Mouse (Mus musculus): ENCODE measurements around the gene Sec23b. TPM values are rescaled to one million over a fixed set of nuclear protein-coding genes. Genes with fewer than 3 reads are reported as not detected.
A peak's percentile ranks its signal among the peaks of the same experiment; 100 is the strongest.

Sec23b gene
- polyA plus RNA-seq, 1 experiment from 2014 or later = 127 TPM

DNA sequence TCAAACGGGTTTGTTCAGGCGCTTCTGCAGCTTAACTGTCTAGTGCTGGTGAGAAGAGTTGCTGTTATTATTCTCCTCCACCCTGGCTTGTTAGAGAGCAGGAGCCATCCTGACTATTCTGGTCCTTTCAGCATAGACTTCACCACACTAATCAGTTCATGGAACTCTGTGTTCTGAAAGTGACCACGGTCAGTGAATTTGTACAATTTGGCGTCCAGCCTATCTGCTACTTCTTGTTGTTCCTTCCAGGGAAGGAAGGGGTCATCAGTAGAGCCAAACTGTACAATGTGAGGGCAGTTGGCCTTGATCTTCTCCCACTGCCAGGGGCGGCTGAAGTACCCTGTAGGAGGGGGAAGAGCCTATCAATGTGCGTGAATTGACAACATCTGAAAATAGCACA, 12.4 kb upstream of the Sec23b start:
- ATAC-seq (ENCODE audit: insufficient read depth, low FRiP score, low TSS enrichment) (no peak), DNase-seq (ENCODE audit: low spot score) (no peak)
- Histone ChIP-seq H3K4me2 (ENCODE audit: low read depth) (no peak overlapping the region), H3K9me3 (ENCODE audit: control insufficient read depth, low read length) (no peaks in the 10 kb centered on the region), H3K27me3 (ENCODE audit: control insufficient read depth, insufficient read depth, low read length) (no peaks in the 10 kb centered on the region), H3K4me1 (ENCODE audit: control insufficient read depth, insufficient read depth, low read length) (no peaks in the 10 kb centered on the region), H3K4me3 (ENCODE audit: low read depth, low read length) (no peak overlapping the region), H3K9ac (ENCODE audit: low read length) (no peak overlapping the region), H3K27ac (ENCODE audit: low read depth, low read length) (no peak overlapping the region), H3K36me3 (ENCODE audit: control insufficient read depth, insufficient read depth, low read length) (peaks cover 3% of the 10 kb centered on the region; the same call in 1 of the 2 replicates)
- 91% methylated on average over 6 of the region's 6 CpGs for WGBS

DNA sequence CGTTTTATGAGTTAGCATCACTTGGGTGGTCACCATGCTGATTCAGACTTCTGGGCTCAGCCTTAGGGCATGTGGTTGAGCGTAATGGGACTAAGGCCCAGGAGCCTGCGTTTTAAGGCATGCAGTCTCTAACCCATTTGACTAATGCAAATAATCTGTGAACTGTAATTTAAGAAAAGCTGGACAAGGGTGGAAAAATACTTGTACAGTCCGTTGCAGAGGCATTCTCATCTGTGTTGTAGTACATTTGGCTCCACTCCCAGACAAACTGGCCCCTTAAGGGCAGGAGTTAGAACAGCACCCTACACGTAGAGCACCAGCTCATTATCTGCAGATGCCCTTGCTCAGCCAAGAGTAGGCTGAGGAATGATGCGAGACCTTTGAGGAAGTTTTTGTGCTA, 11.4 kb upstream of the Sec23b start:
- 95% methylated on average over 6 of the region's 6 CpGs for WGBS
- Histone ChIP-seq H3K4me2 (ENCODE audit: low read depth) (no peak overlapping the region), H3K9ac (ENCODE audit: low read length) (no peak overlapping the region), H3K27ac (ENCODE audit: low read depth, low read length) (no peak overlapping the region), H3K27me3 (ENCODE audit: control insufficient read depth, insufficient read depth, low read length) (no peaks in the 10 kb centered on the region), H3K4me1 (ENCODE audit: control insufficient read depth, insufficient read depth, low read length) (no peaks in the 10 kb centered on the region), H3K4me3 (ENCODE audit: low read depth, low read length) (no peak overlapping the region), H3K36me3 (ENCODE audit: control insufficient read depth, insufficient read depth, low read length) (peaks cover 3% of the 10 kb centered on the region; the same call in 1 of the 2 replicates), H3K9me3 (ENCODE audit: control insufficient read depth, low read length) (no peaks in the 10 kb centered on the region)
- DNase-seq (ENCODE audit: low spot score) = no peak
- ATAC-seq (ENCODE audit: insufficient read depth, low FRiP score, low TSS enrichment) = no peak

DNA sequence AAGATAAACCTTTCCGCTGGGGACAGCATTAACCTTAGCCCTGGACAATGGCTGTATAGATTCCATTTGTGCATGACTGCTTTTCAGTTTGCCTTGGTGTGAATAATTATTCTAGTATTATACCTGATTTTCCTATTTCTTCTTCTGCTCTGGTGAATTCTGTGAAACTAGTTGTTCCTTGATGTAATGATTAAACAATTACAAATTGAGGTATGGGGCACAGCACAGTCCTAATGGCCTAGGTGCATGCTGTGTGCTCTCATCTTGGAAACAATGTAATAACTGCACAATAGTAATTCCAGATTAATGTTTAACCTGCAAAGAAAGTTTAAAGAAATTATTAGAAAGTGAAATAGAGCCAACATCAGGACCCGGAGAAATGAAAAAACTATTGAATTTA, 11.0 kb upstream of the Sec23b start:
- Histone ChIP-seq H3K27ac (ENCODE audit: low read depth, low read length) (no peak overlapping the region), H3K9me3 (ENCODE audit: control insufficient read depth, low read length) (no peaks in the 10 kb centered on the region), H3K9ac (ENCODE audit: low read length) (no peak overlapping the region), H3K27me3 (ENCODE audit: control insufficient read depth, insufficient read depth, low read length) (no peaks in the 10 kb centered on the region), H3K36me3 (ENCODE audit: control insufficient read depth, insufficient read depth, low read length) (peaks cover 3% of the 10 kb centered on the region; the same call in 1 of the 2 replicates), H3K4me1 (ENCODE audit: control insufficient read depth, insufficient read depth, low read length) (0 out of 2 replicates have a peak, but pooled peaks cover 3% of the 10 kb centered on the region), H3K4me2 (ENCODE audit: low read depth) (no peak overlapping the region), H3K4me3 (ENCODE audit: low read depth, low read length) (no peak overlapping the region)
- 93% methylated on average over 2 of the region's 2 CpGs for WGBS
- ATAC-seq (ENCODE audit: insufficient read depth, low FRiP score, low TSS enrichment) (no peak), DNase-seq (ENCODE audit: low spot score) (no peak)

GRCm38 (mm10) chr2:144545481-144545880, 10.5 kb upstream of the Sec23b start:
- no peak overlapping the region for H3K27ac ChIP-seq (ENCODE audit: low read depth, low read length)
- ATAC-seq (ENCODE audit: insufficient read depth, low FRiP score, low TSS enrichment) (no peak), DNase-seq (ENCODE audit: low spot score) (no peak)
- H3K9ac ChIP-seq (ENCODE audit: low read length) = no peak overlapping the region
- 0 out of 2 replicates have a peak, but pooled peaks cover 3% of the 10 kb centered on the region for H3K4me1 ChIP-seq (ENCODE audit: control insufficient read depth, insufficient read depth, low read length)
- 73% methylated on average over 1 of the region's 1 CpGs for WGBS
- H3K4me2 ChIP-seq (ENCODE audit: low read depth) = no peak overlapping the region
- H3K4me3 ChIP-seq (ENCODE audit: low read depth, low read length) = no peak overlapping the region
- no peaks in the 10 kb centered on the region for H3K9me3 ChIP-seq (ENCODE audit: control insufficient read depth, low read length)
- peaks cover 3% of the 10 kb centered on the region; the same call in 1 of the 2 replicates for H3K36me3 ChIP-seq (ENCODE audit: control insufficient read depth, insufficient read depth, low read length)
- no peaks in the 10 kb centered on the region for H3K27me3 ChIP-seq (ENCODE audit: control insufficient read depth, insufficient read depth, low read length)

DNA sequence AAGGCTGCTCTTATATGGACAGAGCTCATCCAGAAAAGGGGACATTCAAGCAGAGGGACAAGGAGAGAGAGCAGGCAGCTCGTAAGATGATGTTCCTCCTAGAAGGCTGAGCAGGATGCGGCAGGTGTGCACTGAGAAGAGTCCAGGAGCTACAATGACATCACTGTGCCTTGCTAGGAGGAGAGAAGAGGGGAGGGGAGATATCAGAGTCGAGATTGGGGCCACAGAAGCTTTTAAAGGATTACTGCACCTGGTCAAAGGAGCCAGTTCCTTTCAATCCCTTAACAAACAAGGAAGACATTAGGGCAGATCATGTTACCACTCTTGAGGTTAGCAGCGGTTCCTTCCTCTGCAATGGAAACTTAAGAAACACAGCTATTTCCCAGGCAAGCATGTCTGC, 8.5 kb upstream of the Sec23b start:
- Histone ChIP-seq H3K27me3 (ENCODE audit: control insufficient read depth, insufficient read depth, low read length) (no peaks in the 10 kb centered on the region), H3K4me3 (ENCODE audit: low read depth, low read length) (no peak overlapping the region), H3K27ac (ENCODE audit: low read depth, low read length) (no peak overlapping the region), H3K36me3 (ENCODE audit: control insufficient read depth, insufficient read depth, low read length) (peaks cover 3% of the 10 kb centered on the region; the same call in 1 of the 2 replicates), H3K9me3 (ENCODE audit: control insufficient read depth, low read length) (no peaks in the 10 kb centered on the region), H3K9ac (ENCODE audit: low read length) (no peak overlapping the region), H3K4me1 (ENCODE audit: control insufficient read depth, insufficient read depth, low read length) (0 out of 2 replicates have a peak, but pooled peaks cover 3% of the 10 kb centered on the region), H3K4me2 (ENCODE audit: low read depth) (no peak overlapping the region)
- DNase-seq (ENCODE audit: low spot score) (no peak), ATAC-seq (ENCODE audit: insufficient read depth, low FRiP score, low TSS enrichment) (no peak)
- 77% methylated on average over 4 of the region's 4 CpGs for WGBS

- H3K4me2 ChIP-seq (ENCODE audit: low read depth) = peak within 1 kb of the TSS; percentile 62
- WGBS = under 1% methylated on average over 17 of the region's 17 CpGs
Observed at GRCm38 (mm10) chr2:144550529-144550928, 5.5 kb upstream of the Sec23b start, which contains the start of gene Rbbp9. Gene Rbbp9, minus strand, starts transcription at chr2:144550869.

DNA sequence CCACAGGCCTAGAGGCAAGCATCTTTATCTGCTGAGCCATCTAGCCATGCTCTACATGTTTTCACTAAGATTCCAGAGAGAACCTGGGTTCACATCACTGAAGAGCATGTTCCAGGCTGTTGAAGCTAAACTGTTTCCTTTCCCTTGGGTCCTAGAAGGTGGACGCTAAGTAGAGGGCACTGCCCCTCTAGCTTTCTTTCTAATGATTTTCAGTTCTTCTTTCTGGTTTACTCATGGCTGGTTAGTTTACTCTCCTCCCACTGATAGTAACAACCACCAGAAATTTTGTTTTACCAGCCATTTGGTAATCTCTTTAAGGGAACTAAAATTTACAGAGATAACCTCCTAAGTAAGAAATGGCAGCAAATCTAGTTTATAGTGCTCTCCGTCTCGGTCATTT, 2.1 kb upstream of the Sec23b start:
- Histone ChIP-seq H3K27ac (ENCODE audit: low read depth, low read length) (no peak overlapping the region), H3K9ac (ENCODE audit: low read length) (no peak overlapping the region), H3K4me2 (ENCODE audit: low read depth) (no peak overlapping the region), H3K9me3 (ENCODE audit: control insufficient read depth, low read length) (no peaks in the 10 kb centered on the region), H3K36me3 (ENCODE audit: control insufficient read depth, insufficient read depth, low read length) (no peaks in the 10 kb centered on the region), H3K27me3 (ENCODE audit: control insufficient read depth, insufficient read depth, low read length) (no peaks in the 10 kb centered on the region), H3K4me3 (ENCODE audit: low read depth, low read length) (no peak overlapping the region), H3K4me1 (ENCODE audit: control insufficient read depth, insufficient read depth, low read length) (0 out of 2 replicates have a peak, but pooled peaks cover 3% of the 10 kb centered on the region)
- no peak for DNase-seq (ENCODE audit: low spot score)
- WGBS = 95% methylated on average over 3 of the region's 3 CpGs
- ATAC-seq (ENCODE audit: insufficient read depth, low FRiP score, low TSS enrichment) = no peak

More at GRCm38 (mm10) chr2:144550529-144550928, 5.5 kb upstream of the Sec23b start, which contains the start of gene Rbbp9:
- peak within 1 kb of the TSS; percentile 50 for H3K4me3 ChIP-seq (ENCODE audit: low read depth, low read length)
- H3K36me3 ChIP-seq (ENCODE audit: control insufficient read depth, insufficient read depth, low read length) = peaks cover 2% of the 10 kb centered on the region; the same call in 1 of the 2 replicates
- DNase-seq (ENCODE audit: low spot score) = peak; percentile 86
- ATAC-seq (ENCODE audit: insufficient read depth, low FRiP score, low TSS enrichment) = peak; percentile 95
- no peaks in the 10 kb centered on the region for H3K9me3 ChIP-seq (ENCODE audit: control insufficient read depth, low read length)
- peak within 1 kb of the TSS; percentile 71 for H3K9ac ChIP-seq (ENCODE audit: low read length)
- H3K4me1 ChIP-seq (ENCODE audit: control insufficient read depth, insufficient read depth, low read length) = 0 out of 2 replicates have a peak, but pooled peaks cover 3% of the 10 kb centered on the region
- no peaks in the 10 kb centered on the region for H3K27me3 ChIP-seq (ENCODE audit: control insufficient read depth, insufficient read depth, low read length)
- peak within 1 kb of the TSS; percentile 47; the same call in 1 of the 2 replicates for H3K27ac ChIP-seq (ENCODE audit: low read depth, low read length)

GRCm38 (mm10) chr2:144555286-144555819, 676 bp upstream of the Sec23b start:
- Histone ChIP-seq H3K36me3 (ENCODE audit: control insufficient read depth, insufficient read depth, low read length) (no peaks in the 10 kb centered on the region), H3K27me3 (ENCODE audit: control insufficient read depth, insufficient read depth, low read length) (no peaks in the 10 kb centered on the region), H3K4me2 (ENCODE audit: low read depth) (peak overlapping the region; percentile 56), H3K27ac (ENCODE audit: low read depth, low read length) (peak overlapping the region; percentile 76), H3K4me1 (ENCODE audit: control insufficient read depth, insufficient read depth, low read length) (no peaks in the 10 kb centered on the region), H3K9me3 (ENCODE audit: control insufficient read depth, low read length) (no peaks in the 10 kb centered on the region), H3K9ac (ENCODE audit: low read length) (peak overlapping the region; percentile 58), H3K4me3 (ENCODE audit: low read depth, low read length) (peak overlapping the region; percentile 59)
- WGBS = 3% methylated on average over 14 of the region's 14 CpGs
- ATAC-seq (ENCODE audit: insufficient read depth, low FRiP score, low TSS enrichment) (peak; percentile 19), DNase-seq (ENCODE audit: low spot score) (peak; percentile 35)

DNA sequence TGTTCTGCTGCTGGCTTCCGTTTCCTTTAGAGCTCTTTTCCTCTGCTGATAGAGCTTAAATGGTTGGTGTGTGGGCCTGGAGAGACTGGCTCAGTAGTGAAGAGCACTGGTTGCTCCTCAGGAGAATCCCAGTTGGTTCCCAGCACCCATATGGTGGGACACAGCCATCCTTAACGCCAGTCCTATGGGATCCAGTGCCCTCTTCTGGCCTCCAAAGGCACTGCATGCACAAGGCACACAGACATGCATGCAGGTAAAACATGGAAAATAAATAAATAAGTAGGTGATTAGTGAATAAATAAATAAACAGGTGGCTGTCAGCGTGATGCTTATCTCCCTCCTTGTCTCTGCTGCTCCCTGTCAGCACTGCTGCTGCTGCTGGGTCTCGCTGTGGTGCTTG, 32.7 kb downstream of the Sec23b start:
- Histone ChIP-seq H3K27me3 (ENCODE audit: control insufficient read depth, insufficient read depth, low read length) (no peaks in the 10 kb centered on the region), H3K27ac (ENCODE audit: low read depth, low read length) (no peak overlapping the region), H3K4me1 (ENCODE audit: control insufficient read depth, insufficient read depth, low read length) (no peaks in the 10 kb centered on the region), H3K9me3 (ENCODE audit: control insufficient read depth, low read length) (no peaks in the 10 kb centered on the region), H3K9ac (ENCODE audit: low read length) (no peak overlapping the region), H3K4me2 (ENCODE audit: low read depth) (no peak overlapping the region), H3K4me3 (ENCODE audit: low read depth, low read length) (no peak overlapping the region), H3K36me3 (ENCODE audit: control insufficient read depth, insufficient read depth, low read length) (peaks cover 3% of the 10 kb centered on the region; the same call in 1 of the 2 replicates)
- WGBS = 86% methylated on average over 4 of the region's 4 CpGs
- ATAC-seq (ENCODE audit: insufficient read depth, low FRiP score, low TSS enrichment) (no peak), DNase-seq (ENCODE audit: low spot score) (no peak)
